Mouse (Mus musculus) olfactory bulb, adult 2 months (tissue): Measurements from ENCODE around the gene Pde10a. TPM values are rescaled to one million over a fixed set of nuclear protein-coding genes. Genes with fewer than 3 reads are reported as not detected.

Experiments
- H3K27ac ChIP-seq: fragments of 200-500 bp; 2 replicates; pipeline ENCODE4 v1.5.1; 2012; ENCODE audit warnings: low read depth, low read length; ENCODE audit not compliant: insufficient read depth
- H3K4me1 ChIP-seq: fragments of 200-500 bp; 2 replicates; pipeline ENCODE4 v1.6.1; 2012; ENCODE audit warnings: low read length; ENCODE audit not compliant: control insufficient read depth, insufficient read depth
- H3K4me3 ChIP-seq: fragments of 200-500 bp; 2 replicates; pipeline ENCODE4 v1.5.1; 2012; ENCODE audit warnings: mild to moderate bottlenecking, low read depth, low read length, moderate library complexity; ENCODE audit not compliant: insufficient read depth
- CTCF ChIP-seq: fragments of 200-500 bp; IDR thresholded peaks from 2 replicates; pipeline ENCODE4 v1.5.1; 2012; ENCODE audit warnings: low read depth, mild to moderate bottlenecking, low read length, moderate library complexity; ENCODE audit not compliant: insufficient read depth
- POLR2A ChIP-seq: fragments of 200-500 bp; IDR thresholded peaks from 2 replicates; pipeline ENCODE4 v1.6.1; 2012; ENCODE audit warnings: mild to moderate bottlenecking, low read depth, low read length, moderate library complexity; ENCODE audit not compliant: insufficient read depth
- WGBS: fragments of 180-500 bp; shearing (Covaris S2); methylation state at CpG from one replicate; pipeline ENCODE4 v1.1.7; 2018; 5-methylcytosine and 5-hydroxymethylcytosine counted together
- polyA plus RNA-seq: library from polyadenylated mRNA; stranded (reverse); fragments of >200 nt; gene quantifications from 2 replicates; pipeline ENCODE4 v1.2.4, GENCODE M21; 2012; ENCODE audit warnings: low replicate concordance; ENCODE audit not compliant: missing spikeins, insufficient read depth, insufficient read length

The Pde10a gene
- polyA plus RNA-seq, 1 experiment, result not detected

DNA sequence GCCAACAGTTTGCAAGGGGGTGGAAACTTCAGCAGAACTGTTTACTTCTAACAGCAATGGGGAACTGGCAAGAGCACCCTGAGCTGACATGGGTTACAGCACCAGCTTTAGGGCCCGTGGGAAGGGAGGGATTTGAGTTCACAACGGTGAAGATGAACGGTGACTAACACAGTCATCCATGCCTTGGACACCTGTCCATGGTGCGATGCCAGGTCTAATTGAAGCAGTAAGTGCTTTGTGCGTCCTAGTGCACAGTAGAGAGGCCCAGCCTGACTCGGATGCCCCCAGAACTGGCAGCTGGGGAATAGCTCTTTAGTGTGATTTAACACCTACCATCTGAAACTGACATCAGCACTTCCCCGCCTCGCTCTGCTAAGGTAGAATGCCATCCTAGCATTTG, 373.0 kb downstream of the Pde10a start:
- peaks cover 4% of the 10 kb centered on the region for H3K4me1 ChIP-seq
- WGBS, result 87% methylated on average over 8 of the region's 8 CpGs
- no peak overlapping the region for H3K4me3 ChIP-seq
- no peak overlapping the region for H3K27ac ChIP-seq
- TF ChIP-seq POLR2A (no peak), CTCF (no peak)

DNA sequence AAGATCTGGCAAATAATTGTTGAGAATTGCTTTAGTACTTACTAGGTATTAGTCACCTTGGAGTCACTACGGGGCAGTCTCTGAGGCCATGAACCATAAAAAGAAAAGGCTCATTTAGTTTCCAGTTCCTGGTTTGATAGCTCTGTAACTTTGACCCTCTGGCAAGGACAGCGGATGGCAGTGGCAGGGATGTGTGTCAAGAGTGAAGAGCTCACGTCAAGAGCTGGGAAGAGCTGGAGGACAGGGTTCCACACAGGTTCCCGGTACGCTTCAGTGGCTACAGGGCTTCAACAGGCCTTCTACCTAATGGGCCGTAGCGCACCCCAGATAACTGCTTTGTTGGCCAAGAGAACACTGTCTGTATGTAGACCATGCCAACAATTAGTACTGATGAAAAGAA, 374.0 kb downstream of the Pde10a start:
- 92% methylated on average over 7 of the region's 7 CpGs for WGBS

DNA sequence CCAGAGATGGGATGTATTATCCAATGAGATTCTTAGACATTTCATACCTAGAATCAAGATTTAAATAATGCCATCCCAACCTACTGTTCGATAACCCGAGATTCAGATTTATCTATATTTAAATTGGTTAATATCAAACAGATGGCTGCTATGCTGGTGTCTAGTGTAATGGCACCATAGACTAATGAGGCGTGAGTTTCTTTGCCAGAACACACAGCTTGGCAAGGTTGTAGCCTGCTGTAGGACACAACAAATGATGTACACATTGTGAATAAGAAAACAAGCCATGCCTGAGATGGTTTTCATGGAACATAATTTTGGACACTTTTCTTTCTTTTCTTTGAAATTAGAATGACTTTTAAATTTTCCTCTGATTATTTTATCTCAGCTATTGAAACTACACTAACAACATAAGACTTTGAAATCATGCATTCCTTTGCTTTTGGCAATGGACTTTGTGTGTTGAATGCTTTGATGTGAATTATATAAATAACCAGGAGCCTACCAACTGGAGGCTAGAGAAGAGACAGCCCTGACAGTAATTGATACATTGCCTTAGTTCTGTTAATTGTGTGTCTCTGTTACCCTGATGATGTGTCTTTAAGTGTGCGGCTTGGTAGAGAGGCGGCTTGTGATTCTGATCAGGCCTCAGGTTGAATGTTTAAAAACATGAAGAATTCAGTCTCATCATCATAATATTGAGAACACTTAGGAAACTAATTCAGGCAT, 378.5 kb downstream of the Pde10a start:
- Histone ChIP-seq H3K27ac (no peak overlapping the region), H3K4me1 (peaks cover 4% of the 10 kb centered on the region; the same call in 1 of the 2 replicates), H3K4me3 (no peak overlapping the region)
- WGBS, result 82% methylated on average over 5 of the region's 5 CpGs
- TF ChIP-seq POLR2A, result no peak
- no peak for TF ChIP-seq CTCF

More for the DNA sequence above, 374.0 kb downstream of the Pde10a start:
- no peak for TF ChIP-seq POLR2A
- TF ChIP-seq CTCF, result no peak
- no peaks in the 10 kb centered on the region for H3K4me1 ChIP-seq
- H3K27ac ChIP-seq, result no peak overlapping the region
- no peak overlapping the region for H3K4me3 ChIP-seq

DNA sequence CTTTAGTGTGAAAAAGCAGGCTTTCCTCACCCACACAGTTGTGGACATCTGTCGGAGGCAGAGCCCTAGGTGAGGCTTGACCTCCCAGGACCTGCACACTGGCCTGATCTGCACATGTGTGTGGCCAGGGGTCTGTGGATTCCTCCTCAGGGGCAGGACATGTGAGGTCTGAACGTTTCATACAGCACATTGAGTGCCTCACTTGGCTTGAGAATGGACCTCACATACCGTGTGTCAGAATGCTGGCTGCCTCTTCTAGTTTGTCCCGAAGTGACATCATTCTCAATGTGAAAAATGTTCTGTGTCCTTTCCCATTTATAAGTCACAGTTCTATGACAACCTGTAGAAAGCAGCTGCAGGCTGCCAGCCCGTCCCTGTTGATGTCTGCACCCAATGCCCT, 385.4 kb downstream of the Pde10a start:
- WGBS, result 84% methylated on average over 5 of the region's 5 CpGs
- Histone ChIP-seq H3K4me1 (peaks cover 2% of the 10 kb centered on the region; the same call in 1 of the 2 replicates), H3K27ac (no peak overlapping the region), H3K4me3 (no peak overlapping the region)
- TF ChIP-seq CTCF (no peak), POLR2A (no peak)

DNA sequence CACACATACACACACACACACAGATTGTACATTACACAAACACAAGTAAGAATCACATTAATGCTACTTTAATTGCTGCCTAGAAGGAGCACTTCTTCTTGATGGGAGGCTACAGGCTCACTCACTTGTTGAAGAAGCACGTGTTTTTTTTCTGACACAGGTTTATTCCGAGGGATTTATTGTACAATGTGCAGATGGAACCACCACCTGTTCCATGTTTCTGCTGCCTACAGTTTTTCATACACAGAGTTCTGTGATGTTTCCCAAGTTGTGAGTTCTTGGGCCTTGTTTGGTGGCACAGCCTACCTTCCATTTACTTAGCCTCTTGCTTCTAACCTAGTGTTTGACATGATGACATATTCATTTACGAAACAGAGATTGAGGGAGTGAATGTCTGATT, 387.8 kb downstream of the Pde10a start:
- no peak overlapping the region for H3K27ac ChIP-seq
- WGBS, result 91% methylated on average over 3 of the region's 3 CpGs
- H3K4me3 ChIP-seq, result no peak overlapping the region
- H3K4me1 ChIP-seq, result no peaks in the 10 kb centered on the region
- TF ChIP-seq CTCF (no peak), POLR2A (no peak)

DNA sequence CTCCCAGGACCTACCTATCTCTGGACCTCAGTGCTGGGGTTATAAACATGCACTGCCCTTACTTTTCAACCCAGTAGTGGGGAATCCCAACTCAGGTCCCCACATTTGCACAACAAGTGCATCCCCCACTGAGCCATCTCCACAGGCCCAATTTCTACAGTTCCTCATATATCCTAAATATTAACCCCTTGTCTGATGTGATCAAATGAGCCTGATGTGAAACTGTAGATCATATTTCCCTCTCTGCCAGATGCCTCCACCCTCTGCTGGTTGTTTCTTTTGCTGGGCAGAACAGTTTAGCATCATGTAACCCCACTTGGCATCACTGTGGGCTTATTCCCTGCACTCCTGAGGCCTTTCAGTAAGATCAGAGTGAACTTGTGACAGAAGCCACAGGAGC, 390.5 kb downstream of the Pde10a start:
- Histone ChIP-seq H3K4me1 (0 out of 2 replicates have a peak, but pooled peaks cover 2% of the 10 kb centered on the region), H3K4me3 (no peak overlapping the region), H3K27ac (no peak overlapping the region)
- TF ChIP-seq POLR2A (no peak), CTCF (no peak)

DNA sequence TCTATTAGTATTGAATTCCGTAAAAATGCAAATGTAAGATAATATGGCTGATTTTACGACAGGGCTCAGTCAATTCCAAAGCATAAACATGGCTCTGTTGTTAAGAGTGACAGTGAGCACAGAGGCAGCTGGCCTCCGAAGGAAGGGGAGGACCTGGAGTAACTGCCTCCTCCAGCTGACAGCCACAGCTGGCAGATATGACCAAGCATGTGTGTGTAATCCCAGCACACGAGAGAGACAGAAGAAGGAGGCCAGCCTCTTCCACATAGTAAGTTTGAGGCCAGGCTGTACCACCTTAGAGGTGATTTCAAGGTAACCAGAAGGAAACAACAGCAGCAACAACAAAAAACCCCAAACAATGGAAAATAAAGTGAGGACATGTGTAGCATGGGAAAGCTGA, 397.9 kb downstream of the Pde10a start:
- Histone ChIP-seq H3K27ac (no peak overlapping the region), H3K4me1 (peaks cover 16% of the 10 kb centered on the region), H3K4me3 (no peak overlapping the region)
- TF ChIP-seq POLR2A, result no peak
- no peak for TF ChIP-seq CTCF
- 64% methylated on average over 4 of the region's 4 CpGs for WGBS

DNA sequence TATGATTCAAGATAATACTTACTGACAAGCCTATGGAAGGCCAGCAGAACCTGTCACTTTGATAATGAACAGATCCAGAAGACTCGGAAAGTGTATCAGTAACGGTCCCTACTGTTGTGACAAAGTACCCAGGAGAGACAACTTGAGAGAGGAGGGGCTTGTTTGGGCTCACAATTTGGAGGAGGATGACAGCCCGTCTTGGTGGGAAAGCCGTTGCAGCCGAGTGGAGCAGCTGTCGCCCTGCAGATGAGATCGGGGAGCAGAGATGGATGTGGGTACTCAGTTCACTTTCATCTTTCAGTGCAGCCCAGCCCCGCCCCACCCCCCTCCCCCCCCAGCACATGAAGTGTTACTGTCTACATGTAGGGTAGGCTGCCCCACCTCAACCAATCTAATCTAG, 398.6 kb downstream of the Pde10a start:
- H3K4me3 ChIP-seq, result no peak overlapping the region
- 84% methylated on average over 8 of the region's 8 CpGs for WGBS
- TF ChIP-seq CTCF (no peak), POLR2A (no peak)
- no peak overlapping the region for H3K27ac ChIP-seq
- H3K4me1 ChIP-seq, result peaks cover 18% of the 10 kb centered on the region

DNA sequence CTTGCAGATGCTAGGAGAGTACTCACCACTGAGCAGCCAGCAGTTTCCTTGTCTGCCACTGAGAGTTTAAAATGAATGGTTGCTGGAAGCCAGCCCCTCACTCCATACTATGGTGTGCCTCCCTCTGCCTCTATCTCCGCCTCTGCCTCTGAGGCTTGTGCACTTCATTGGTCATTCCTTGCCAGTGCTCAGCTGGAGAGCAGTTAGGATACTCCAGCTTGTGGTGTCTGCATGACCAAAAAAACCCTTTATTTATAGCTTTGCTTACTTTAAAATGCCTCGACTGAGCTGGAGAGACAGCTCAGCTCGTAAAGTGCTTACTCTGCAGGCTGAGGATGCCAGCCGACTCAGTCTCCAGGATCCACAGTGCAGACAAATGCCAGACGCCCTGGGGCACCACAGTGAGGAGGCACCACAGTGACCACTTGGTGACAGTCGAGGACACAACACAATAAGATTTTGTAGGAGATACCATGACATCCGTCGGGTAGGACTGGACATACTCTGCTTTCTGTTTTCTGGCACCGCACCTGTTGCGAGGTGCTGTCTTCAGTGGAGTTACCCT, 400.7 kb downstream of the Pde10a start:
- H3K4me3 ChIP-seq, result no peak overlapping the region
- no peak overlapping the region for H3K27ac ChIP-seq
- peaks cover 21% of the 10 kb centered on the region for H3K4me1 ChIP-seq
- WGBS, result 49% methylated on average over 10 of the region's 10 CpGs
- TF ChIP-seq CTCF (no peak), POLR2A (no peak)
